Mouse (Mus musculus): ENCODE results near the gene Ankrd28.

DNA sequence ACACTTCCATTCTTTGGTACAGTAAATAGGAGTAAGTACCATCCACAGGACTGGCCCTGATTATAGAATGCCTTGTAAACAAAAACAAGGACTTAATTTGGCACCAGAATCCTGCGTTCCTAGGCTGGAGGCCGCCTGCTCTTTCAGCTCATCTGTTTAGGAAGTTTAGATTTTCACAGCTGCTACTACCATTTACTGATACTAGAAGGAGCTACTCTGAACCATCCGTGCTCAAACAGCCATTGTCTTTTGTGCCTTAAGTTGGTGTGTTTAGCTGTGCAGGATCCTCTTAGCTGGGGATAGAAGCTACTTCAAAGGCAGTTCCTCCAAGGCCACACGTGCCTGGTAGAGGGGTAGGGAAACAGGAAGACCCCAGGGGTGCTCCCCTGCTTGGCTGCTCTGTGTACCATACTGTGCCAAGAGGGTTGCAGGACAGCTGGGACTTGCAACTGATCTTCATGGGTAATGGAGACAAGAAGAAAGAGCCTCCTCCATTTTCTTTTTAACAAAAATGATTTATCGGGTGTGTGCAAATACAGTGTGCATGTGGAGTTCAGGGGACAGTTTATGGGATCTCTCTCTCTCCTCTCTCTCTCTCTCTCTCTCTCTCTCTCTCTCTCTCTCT lies 148.4 kb downstream of the Ankrd28 start:
- TF ChIP-seq CTCF (IDR thresholded peaks at IDR 0.05; ENCODE audit: extremely low read depth, insufficient read depth, insufficient read length, insufficient replicate concordance), result no peak
- TF ChIP-seq POLR2A (IDR thresholded peaks at IDR 0.05; ENCODE audit: low read depth, low read length), result no peak

All from spleen, adult 2 months (tissue).